Mouse (Mus musculus) heart, postnatal 25 days (tissue): ENCODE measurements around the gene Gtf2a1l. TPM values are rescaled to one million over a fixed set of nuclear protein-coding genes. Genes with fewer than 3 reads are reported as not detected.

ENCODE experiments used
- DNase-seq: peaks from one replicate; pipeline ENCODE4 v3.0.0; 2022; ENCODE audit warnings: low spot score
- intact Hi-C: fragments of 180-260 bp; cut with DNase I; formaldehyde crosslinking; loops from one replicate; pipeline ENCODE4 v1.15.1; 2025
- total RNA-seq, 2 experiments: library from RNA; stranded (reverse); gene quantifications; 2 replicates each; pipeline ENCODE4 v1.2.3; 2021

Gene Gtf2a1l
- total RNA-seq, 2 experiments from 2014 or later: not detected

- intact Hi-C loops: no loop called here
- no peak for DNase-seq
Measured at GRCm38 (mm10) chr17:88763396-88764135, 95.1 kb downstream of the Gtf2a1l start.

- intact Hi-C loops: no loop called here
- DNase-seq: no peak
Measured at GRCm38 (mm10) chr17:88764136-88764485, 95.7 kb downstream of the Gtf2a1l start.

Other genes starting within 250 kb of the Gtf2a1l start
- gene Foxn2, start 227.9 kb upstream of the Gtf2a1l start, total RNA-seq: 10 to 100 TPM in 1 of 2 experiments, 1 to 10 TPM in 1; 9.3 to 10.2 TPM
- gene Ppp1r21, start 138.5 kb upstream of the Gtf2a1l start, total RNA-seq: 10 to 100 TPM in 1 of 2 experiments, 1 to 10 TPM in 1; 8.4 to 10.2 TPM
- 10 to 100 TPM; 18.5 to 23.7 TPM for gene Ston1, start 71.0 kb upstream of the Gtf2a1l start, total RNA-seq
- gene Lhcgr, start 123.3 kb downstream of the Gtf2a1l start, total RNA-seq: under 1 TPM in 1 of 2 experiments, not detected in 1; 0.17 TPM